Mouse (Mus musculus) ES-E14 (cell line): ENCODE results near the gene L3mbtl1.

Experiments
- CHD2 ChIP-seq: IDR thresholded peaks from 2 replicates; pipeline ENCODE4 v1.6.1; 2014; ENCODE audit warnings: mild to moderate bottlenecking, low read depth, low read length, inconsistent platforms
- HCFC1 ChIP-seq: IDR thresholded peaks from 2 replicates; pipeline ENCODE4 v1.6.1; 2012; ENCODE audit warnings: low read length, inconsistent platforms, borderline replicate concordance; ENCODE audit not compliant: insufficient read depth
- MAFK ChIP-seq: IDR thresholded peaks from 2 replicates; pipeline ENCODE4 v1.6.1; 2014; ENCODE audit warnings: mild to moderate bottlenecking, low read depth, low read length, inconsistent platforms; ENCODE audit not compliant: insufficient read depth
- ZC3H11A ChIP-seq: IDR thresholded peaks from 2 replicates; pipeline ENCODE4 v1.6.1; 2012; ENCODE audit warnings: low read depth, mild to moderate bottlenecking, inconsistent platforms, low read length, borderline replicate concordance
- ZNF384 ChIP-seq: IDR thresholded peaks from 2 replicates; pipeline ENCODE4 v1.6.1; 2012; ENCODE audit warnings: low read depth, low read length, inconsistent platforms

GRCm38 (mm10) chr2:162943931-162944330 is 659 bp downstream of the L3mbtl1 start:
- TF ChIP-seq HCFC1 (no peak), MAFK (no peak), CHD2 (no peak), ZC3H11A (no peak), ZNF384 (no peak)
